Mouse (Mus musculus) forebrain, embryonic 15.5 days (tissue): ENCODE measurements around the gene Smr2. TPM values are rescaled to one million over a fixed set of nuclear protein-coding genes. Genes with fewer than 3 reads are reported as not detected.
"Not testable (repeated sequence)": the region's sequence is repeated elsewhere in the genome, so short reads cannot be mapped to it uniquely, and the experiment has no call there.

Source experiments
- ATAC-seq: fragments of 200-750 bp; cut with Nextera tagmentation; replicated peaks from 2 replicates; pipeline ENCODE4 v1.8.0; 2017; ENCODE audit warnings: mild to moderate bottlenecking, moderate TSS enrichment, moderate library complexity
- H3K27ac ChIP-seq: fragments of 300-500 bp; sonication (generic); replicated peaks from 2 replicates; pipeline ENCODE4 v1.5.1; 2015; ENCODE audit warnings: mild to moderate bottlenecking, inconsistent platforms
- H3K27me3 ChIP-seq: fragments of 300-500 bp; sonication (generic); 2 replicates; pipeline ENCODE4 v1.6.1; 2015; ENCODE audit warnings: inconsistent platforms
- H3K36me3 ChIP-seq: fragments of 300-500 bp; sonication (generic); 2 replicates; pipeline ENCODE4 v1.6.1; 2015; ENCODE audit warnings: mild to moderate bottlenecking, inconsistent platforms
- H3K4me1 ChIP-seq: fragments of 300-500 bp; sonication (generic); 2 replicates; pipeline ENCODE4 v1.6.1; 2015; ENCODE audit warnings: inconsistent platforms
- H3K4me2 ChIP-seq: fragments of 300-500 bp; sonication (generic); replicated peaks from 2 replicates; pipeline ENCODE4 v1.6.1; 2015; ENCODE audit warnings: mild to moderate bottlenecking, inconsistent platforms
- H3K4me3 ChIP-seq: fragments of 300-500 bp; sonication (generic); 2 replicates; pipeline ENCODE4 v1.5.1; 2015; ENCODE audit warnings: mild to moderate bottlenecking, inconsistent platforms
- H3K9ac ChIP-seq: fragments of 300-500 bp; sonication (generic); replicated peaks from 2 replicates; pipeline ENCODE4 v1.6.1; 2015; ENCODE audit warnings: mild to moderate bottlenecking, inconsistent platforms
- H3K9me3 ChIP-seq: fragments of 300-500 bp; sonication (generic); 2 replicates; pipeline ENCODE4 v1.6.1; 2016; ENCODE audit warnings: inconsistent platforms
- WGBS: fragments of 180-500 bp; shearing (Covaris S2); methylation state at CpG from one replicate; pipeline ENCODE4 v1.1.7; 2015; ENCODE audit warnings: mixed read lengths; 5-methylcytosine and 5-hydroxymethylcytosine counted together
- polyA plus RNA-seq: library from polyadenylated mRNA; unstranded; fragments of >200 nt; fragmentation: Nextera tagmentation; extraction: Ambion mirVana; gene quantifications from 2 replicates; pipeline ENCODE4 v1.2.1, GENCODE M21; 2015

Gene Smr2
- not detected in 2 replicates for polyA plus RNA-seq

- ATAC-seq, H3K27me3 ChIP-seq, H3K9me3 ChIP-seq, H3K4me2 ChIP-seq, H3K27ac ChIP-seq, H3K4me3 ChIP-seq, H3K4me1 ChIP-seq, H3K9ac ChIP-seq, H3K36me3 ChIP-seq: not testable (repeated sequence)
These were observed at the start of gene Smr2 for GRCm38 (mm10) chr5:88086256-88086655. Smr2 (plus strand) TSS chr5:88086556.

- H3K27me3 ChIP-seq, result no peaks in the 10 kb centered on the region
- no peak within 1 kb of the TSS for H3K4me2 ChIP-seq
- no peaks in the 10 kb centered on the region for H3K36me3 ChIP-seq
- H3K9ac ChIP-seq, result no peak within 1 kb of the TSS
- no peaks in the 10 kb centered on the region for H3K9me3 ChIP-seq
- no peaks in the 10 kb centered on the region for H3K4me1 ChIP-seq
- no peak for ATAC-seq
- H3K4me3 ChIP-seq, result no peak within 1 kb of the TSS
- H3K27ac ChIP-seq, result no peak within 1 kb of the TSS
- 76% methylated on average over 1 of the region's 1 CpGs for WGBS
These were observed 25.1 kb downstream of the Smr2 start, which contains the start of gene Gm11116 for GRCm38 (mm10) chr5:88111430-88111829. Gm11116 (minus strand) TSS chr5:88111530.

- H3K4me2 ChIP-seq, result no peak within 1 kb of the TSS
- H3K36me3 ChIP-seq, result no peaks in the 10 kb centered on the region
- H3K27me3 ChIP-seq, result no peaks in the 10 kb centered on the region
- no peaks in the 10 kb centered on the region for H3K9me3 ChIP-seq
- no peaks in the 10 kb centered on the region for H3K4me1 ChIP-seq
- ATAC-seq, result no peak
- H3K27ac ChIP-seq, result no peak within 1 kb of the TSS
- H3K4me3 ChIP-seq, result no peak within 1 kb of the TSS
- no peak within 1 kb of the TSS for H3K9ac ChIP-seq
These were observed 67.6 kb downstream of the Smr2 start, which contains the start of gene Gm11115 for GRCm38 (mm10) chr5:88153999-88154398. Gm11115 (minus strand) TSS chr5:88154099.

Other genes with a start within 250 kb of the Smr2 start
- gene Odam, start 201.5 kb upstream of the Smr2 start, polyA plus RNA-seq, result not detected in 2 replicates
- gene Csn3, start 161.0 kb upstream of the Smr2 start, polyA plus RNA-seq, result not detected in 2 replicates
- not detected in 2 replicates for gene 2310003L06Rik, start 117.1 kb upstream of the Smr2 start, polyA plus RNA-seq
- not detected in 2 replicates for gene Gm28434, start 117.0 kb upstream of the Smr2 start, polyA plus RNA-seq
- not detected in 2 replicates for gene Cabs1, start 107.1 kb upstream of the Smr2 start, polyA plus RNA-seq
- not detected in 2 replicates for gene Smr3a, start 84.0 kb upstream of the Smr2 start, polyA plus RNA-seq
- not detected in 2 replicates for gene Gm11116, start 25.0 kb downstream of the Smr2 start, polyA plus RNA-seq
- gene Gm11115, start 67.5 kb downstream of the Smr2 start, polyA plus RNA-seq, result not detected in 2 replicates
- gene Gm7714, start 182.4 kb downstream of the Smr2 start, polyA plus RNA-seq, result not detected in 2 replicates
- not detected in 2 replicates for gene Prol1, start 230.8 kb downstream of the Smr2 start, polyA plus RNA-seq